Mouse (Mus musculus) lung, postnatal 0 days (tissue): ENCODE results near the gene Cd248.

Source experiments
- CTCF ChIP-seq: IDR thresholded peaks from 2 replicates; pipeline ENCODE4 v1.5.1; 2016; ENCODE audit warnings: antibody characterized with exemption, mild to moderate bottlenecking
- EP300 ChIP-seq: IDR thresholded peaks from 2 replicates; pipeline ENCODE4 v1.6.1; 2016; ENCODE audit warnings: antibody characterized with exemption, mild to moderate bottlenecking, control low read depth

GRCm38 (mm10) chr19:5082005-5082404 lies 14.1 kb downstream of the Cd248 start:
- TF ChIP-seq CTCF (no peak), EP300 (no peak)
